Mouse (Mus musculus): ENCODE results near the gene Hspb2.

The Hspb2 gene

GRCm38 (mm10) chr9:50714188-50714587 lies 38.0 kb downstream of the Hspb2 start:
- no peak for DNase-seq (ENCODE audit: low spot score in 2 of 2)

DNA sequence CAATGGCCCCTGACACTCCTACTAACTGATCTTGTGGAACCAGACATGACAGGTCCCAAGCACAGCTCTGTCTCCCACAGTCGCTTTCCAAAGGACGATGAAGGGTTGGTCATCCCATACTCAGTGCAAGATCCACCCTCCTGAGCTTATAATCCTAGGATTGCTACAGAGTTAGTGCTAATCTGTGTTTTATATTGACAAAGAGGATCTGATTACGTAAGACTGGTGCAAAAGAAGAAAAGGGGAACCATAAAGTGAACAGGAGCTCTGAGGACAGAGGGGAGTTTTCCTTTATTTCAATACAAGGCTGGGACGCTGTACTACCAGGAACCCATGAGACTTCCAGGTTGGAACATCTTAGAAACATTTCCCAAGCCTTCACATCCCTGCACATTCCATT lies 40.8 kb downstream of the Hspb2 start:
- DNase-seq (ENCODE audit: low spot score in 2 of 2) = no peak

GRCm38 (mm10) chr9:50709108-50709507 lies 43.0 kb downstream of the Hspb2 start:
- DNase-seq (ENCODE audit: low spot score in 2 of 2) = no peak

- no peak for DNase-seq (ENCODE audit: low spot score in 2 of 2)
Observed at GRCm38 (mm10) chr9:50704907-50705306, 47.2 kb downstream of the Hspb2 start.

Measured in spleen, postnatal 10 days (tissue).